Mouse (Mus musculus): ENCODE data around the gene Clmp.

Gene Clmp

DNA sequence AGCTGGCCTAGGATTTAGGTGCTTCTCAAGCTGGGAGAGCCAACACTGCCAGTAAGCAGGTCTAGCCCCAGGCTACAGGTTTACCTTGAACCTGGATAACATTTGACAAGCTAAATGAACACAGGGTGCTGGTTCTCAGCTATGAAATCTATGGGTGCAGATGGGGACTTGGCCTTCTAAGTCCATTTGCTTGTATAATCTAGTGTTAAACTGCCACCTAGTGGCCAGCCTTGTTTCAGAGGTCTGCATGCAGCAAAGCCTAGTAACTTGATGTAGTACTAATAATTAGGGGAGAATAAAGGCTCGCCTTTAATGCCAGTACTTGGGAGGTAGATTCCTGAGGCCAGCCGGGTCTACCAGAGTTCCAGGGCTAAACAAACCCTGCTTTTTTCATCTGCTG is 119.5 kb downstream of the Clmp start:
- peak; percentile 73 for DNase-seq

GRCm38 (mm10) chr9:40806440-40807288 is 120.9 kb downstream of the Clmp start:
- DNase-seq, result peak; percentile 48

DNA sequence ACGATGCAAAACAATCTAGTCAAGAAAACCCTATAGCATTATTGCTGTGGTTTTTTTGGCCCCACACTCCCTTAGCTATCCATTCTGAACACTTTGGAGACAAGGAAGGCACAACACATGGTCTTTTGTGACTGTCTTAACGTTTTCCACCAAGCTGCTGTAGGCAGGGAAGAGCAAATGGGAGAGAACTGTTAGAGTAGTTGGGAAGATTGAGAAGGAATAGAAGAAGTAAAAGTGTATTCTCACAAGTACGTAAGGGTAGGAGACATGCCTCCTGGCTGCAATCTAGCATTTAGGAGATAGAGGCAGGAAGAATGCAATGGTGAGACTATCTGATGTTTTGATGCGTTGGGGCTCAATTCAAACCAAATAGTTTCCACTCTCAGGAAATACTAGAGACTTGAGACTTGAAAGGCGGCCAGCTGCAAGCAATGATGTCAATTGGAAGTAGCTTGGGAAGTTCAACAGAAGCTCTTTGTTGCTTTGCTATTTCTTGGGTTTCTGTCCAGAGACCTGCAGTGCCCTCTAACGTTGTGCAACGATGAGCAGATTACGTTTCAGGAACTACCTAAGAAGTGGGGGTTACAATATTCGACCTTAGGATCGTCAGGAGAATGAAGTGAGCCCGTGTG is 121.6 kb downstream of the Clmp start:
- no peak for DNase-seq

DNA sequence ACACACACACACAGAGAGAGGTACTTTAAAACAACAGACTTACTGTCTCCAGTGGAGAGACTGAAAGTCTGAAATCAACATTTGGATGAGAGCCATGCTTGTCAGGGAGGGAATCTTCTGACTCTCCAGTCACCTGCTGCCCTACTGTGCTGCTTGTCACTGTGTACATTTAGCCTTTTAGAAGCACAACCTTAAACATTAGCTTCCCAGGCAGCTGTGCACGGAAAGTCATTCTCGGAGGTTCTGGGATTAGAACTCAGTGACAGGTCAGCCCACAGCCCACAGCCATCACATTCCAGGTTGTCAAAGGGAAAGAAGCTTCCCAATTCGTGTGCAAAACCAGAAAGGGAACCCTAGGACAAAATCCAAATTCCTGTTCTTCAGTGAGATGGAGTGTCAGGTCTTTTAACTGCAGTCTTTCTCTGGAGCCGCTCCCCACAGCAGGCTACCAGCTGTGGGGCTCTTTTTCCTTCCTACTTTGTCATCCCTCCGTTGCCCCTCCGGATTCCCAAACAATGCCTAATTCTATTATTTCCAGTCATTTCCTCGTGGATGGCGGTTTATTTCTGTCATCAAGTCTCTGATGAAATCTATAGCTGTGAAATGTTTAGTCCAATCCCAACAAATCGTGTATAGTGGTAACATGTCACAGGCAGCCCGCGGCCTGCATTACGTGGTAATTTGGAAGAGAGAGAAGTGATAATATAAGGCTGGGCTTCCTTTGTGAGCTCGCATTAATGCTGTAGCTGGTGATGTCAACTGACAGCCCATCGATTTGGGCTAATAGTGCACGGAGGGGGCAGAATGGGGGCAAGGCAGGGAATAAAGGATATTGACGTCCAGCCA is 122.5 kb downstream of the Clmp start:
- no peak for DNase-seq

DNA sequence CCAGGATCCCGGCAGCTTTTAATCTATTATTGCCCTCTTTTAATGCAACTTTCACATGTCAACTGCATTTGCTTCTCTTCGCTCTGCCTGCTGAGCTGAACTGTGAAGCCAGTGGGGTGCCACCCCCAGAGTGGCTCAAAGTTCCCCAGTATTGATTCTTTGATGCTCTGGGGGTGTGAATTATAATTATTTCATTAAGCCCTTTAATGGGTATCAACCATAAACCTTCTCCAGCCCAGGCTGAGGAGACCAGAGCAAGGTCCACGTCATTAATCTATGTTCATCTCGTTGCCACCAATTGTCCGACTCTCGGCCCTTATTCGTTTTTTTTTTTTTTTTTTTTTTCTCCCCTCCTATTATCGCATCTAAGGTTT is 123.1 kb downstream of the Clmp start:
- no peak for DNase-seq

- peak; percentile 42 for DNase-seq
Measured at GRCm38 (mm10) chr9:40811860-40812259, 126.1 kb downstream of the Clmp start.

- no peak for DNase-seq
Measured at GRCm38 (mm10) chr9:40814060-40814459, 128.3 kb downstream of the Clmp start.

DNA sequence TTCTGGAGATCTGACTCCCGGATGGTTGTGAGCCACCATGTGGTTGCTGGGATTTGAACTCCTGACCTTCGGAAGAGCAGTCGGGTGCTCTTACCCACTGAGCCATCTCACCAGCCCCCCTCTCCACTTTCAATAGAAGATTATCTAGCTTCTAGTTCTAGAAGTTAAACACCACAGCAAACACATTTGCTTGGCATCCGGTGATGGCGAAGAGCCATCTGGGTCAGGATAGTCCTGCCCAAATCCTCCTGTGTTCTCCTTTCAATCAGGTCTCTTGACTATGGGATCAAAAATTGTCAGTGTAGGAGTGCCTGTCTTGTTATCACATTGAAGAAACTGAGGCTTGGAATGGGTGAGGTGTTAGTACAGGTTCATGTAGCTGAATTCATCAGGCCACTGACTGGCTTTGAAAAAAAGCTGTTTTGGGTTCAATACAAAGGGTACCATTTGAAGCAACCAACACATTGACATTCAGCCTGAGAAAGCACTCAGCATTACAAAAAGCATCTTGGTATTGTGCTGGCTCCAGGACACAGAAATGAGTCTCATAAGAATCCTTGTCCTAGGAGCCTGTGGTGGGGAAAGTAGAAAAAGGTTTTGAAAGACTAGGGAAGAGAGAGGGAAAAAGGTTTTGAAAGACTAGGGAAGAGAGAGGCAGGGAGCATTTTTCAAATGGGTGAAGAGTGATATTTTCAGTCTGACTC is 131.7 kb downstream of the Clmp start:
- no peak for DNase-seq

GRCm38 (mm10) chr9:40825601-40826000 is 139.8 kb downstream of the Clmp start:
- DNase-seq, result no peak

DNA sequence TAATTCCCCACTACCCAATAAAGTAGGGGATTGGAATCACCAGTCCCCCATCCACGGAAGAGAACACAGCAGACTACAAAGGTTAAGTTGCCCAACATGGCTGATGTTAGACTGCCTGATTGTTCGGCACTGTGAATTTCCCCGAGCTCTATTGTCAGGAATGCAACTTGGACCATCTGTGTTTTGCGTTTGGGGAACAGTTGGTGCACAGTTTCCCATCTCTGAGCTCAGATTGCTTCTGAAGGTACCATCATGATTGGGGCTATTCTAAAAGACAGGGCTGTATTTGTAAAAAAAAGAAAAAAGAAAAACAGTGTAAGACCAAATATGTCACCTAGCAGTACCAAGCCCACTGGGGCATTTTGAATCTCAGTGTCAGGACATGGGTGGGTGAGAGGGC is 141.6 kb downstream of the Clmp start:
- no peak for DNase-seq

DNA sequence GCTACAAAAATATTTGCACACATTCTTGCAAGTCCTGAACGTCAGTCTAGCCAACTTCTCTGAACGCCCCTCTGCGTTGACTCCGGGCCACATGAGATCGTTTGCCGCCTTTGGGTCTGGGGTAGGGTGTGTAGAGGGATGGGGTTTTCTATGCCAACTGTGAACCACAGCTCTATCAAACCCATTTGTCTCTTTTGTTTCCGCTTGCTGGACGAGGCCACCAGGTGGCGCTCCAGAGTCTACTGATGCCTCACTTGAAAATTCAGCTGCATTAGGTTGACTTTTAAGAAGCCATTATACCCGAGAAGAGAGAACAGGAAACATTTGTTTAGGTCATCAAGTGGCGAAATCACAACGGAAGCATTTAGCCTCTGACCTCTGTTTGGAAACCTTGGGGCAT is 148.8 kb downstream of the Clmp start:
- DNase-seq, result peak; percentile 74

All from cerebellum, adult 11 months (tissue).